ENCODE assay signal across 21 mouse cellular contexts in genomic region chr1:193750929-193751328, GRCm38 (mm10).
DNase-seq lines count a peak whose midpoint lies in the region; ATAC-seq and TF ChIP-seq lines count a peak whose summit lies in the region.
"Had no signal": no experiment of that assay in that cellular context is flagged by ENCODE, and none has a peak within 500 bp of the region (broad histone marks: within the 10 kb centered on the region; RNA-seq: fewer than 3 reads in every experiment).

No protein-coding gene starts in this region.

- peak; percentile 11; the same call in 1 of the 2 replicates for ATAC-seq in cerebellum, adult (ENCODE audit: insufficient number of reproducible peaks, low FRiP score, low TSS enrichment)
- ATAC-seq in midbrain, postnatal 0 days (ENCODE audit: low FRiP score) = no peak
- no peak for ATAC-seq in midbrain, embryonic 14.5 days (ENCODE audit: low FRiP score, low TSS enrichment)
- no peak for ATAC-seq in kidney, embryonic 14.5 days (ENCODE audit: low FRiP score, low TSS enrichment)
- ATAC-seq: forebrain, embryonic 14.5 days had no signal

- no peak for TF ChIP-seq CTCF in midbrain, postnatal 0 days (IDR thresholded peaks at IDR 0.05)
- TF ChIP-seq CTCF in cerebellum, adult 2 months (IDR thresholded peaks at IDR 0.05; ENCODE audit: borderline replicate concordance, insufficient read depth, low read depth, low read length) = no peak

- H3K4me1 ChIP-seq in midbrain, postnatal 0 days (ENCODE audit: insufficient read depth, low read length) = no peaks in the 10 kb centered on the region; the same call in 1 of the 2 replicates
- 0 out of 2 replicates have a peak, but pooled peaks cover 3% of the 10 kb centered on the region for H3K4me1 ChIP-seq in midbrain, embryonic 14.5 days (ENCODE audit: control insufficient read depth, insufficient read depth, low read length)
- H3K4me1 ChIP-seq in cerebellum, adult 2 months (ENCODE audit: control insufficient read depth, insufficient read depth, low read length) = peaks cover 12% of the 10 kb centered on the region; the same call in 1 of the 2 replicates
- no peaks in the 10 kb centered on the region for H3K4me1 ChIP-seq in kidney, embryonic 14.5 days (ENCODE audit: control insufficient read depth, insufficient read depth, low read length)
- H3K4me1 ChIP-seq: heart, embryonic 12.5 days; limb, embryonic 15.5 days had no signal

- no peaks in the 10 kb centered on the region for H3K27me3 ChIP-seq in midbrain, postnatal 0 days (ENCODE audit: insufficient read depth, low read length)
- no peaks in the 10 kb centered on the region for H3K27me3 ChIP-seq in midbrain, embryonic 14.5 days (ENCODE audit: control insufficient read depth, insufficient read depth, low read length)
- H3K27me3 ChIP-seq in cerebellum, adult 2 months (ENCODE audit: control insufficient read depth, insufficient read depth, low read length) = no peaks in the 10 kb centered on the region
- no peaks in the 10 kb centered on the region for H3K27me3 ChIP-seq in kidney, embryonic 14.5 days (ENCODE audit: control insufficient read depth, insufficient read depth, low read length)
- H3K27me3 ChIP-seq: heart, embryonic 12.5 days; limb, embryonic 15.5 days; neural tube, embryonic 15.5 days had no signal

- no peak overlapping the region for H3K27ac ChIP-seq in midbrain, postnatal 0 days (ENCODE audit: low read depth, low read length)
- H3K27ac ChIP-seq in midbrain, embryonic 14.5 days (replicated peaks; ENCODE audit: low read depth, low read length) = no peak overlapping the region
- H3K27ac ChIP-seq in cerebellum, adult 2 months (ENCODE audit: insufficient read depth, low read length) = no peak overlapping the region
- H3K27ac ChIP-seq in kidney, embryonic 14.5 days (ENCODE audit: low read depth, low read length) = no peak overlapping the region
- H3K27ac ChIP-seq: limb, embryonic 15.5 days; macrophage; neural tube, embryonic 15.5 days; stomach, postnatal 0 days had no signal

- H3K9ac ChIP-seq in midbrain, postnatal 0 days (replicated peaks; ENCODE audit: low read length, poor library complexity, severe bottlenecking) = no peak overlapping the region
- no peak overlapping the region for H3K9ac ChIP-seq in midbrain, embryonic 14.5 days (replicated peaks; ENCODE audit: low read length)
- H3K9ac ChIP-seq in kidney, embryonic 14.5 days (ENCODE audit: low read depth, low read length) = no peak overlapping the region
- H3K9ac ChIP-seq: heart, embryonic 12.5 days; limb, embryonic 15.5 days; neural tube, embryonic 15.5 days had no signal

- no peak for TF ChIP-seq POLR2A in cerebellum, adult 2 months (IDR thresholded peaks at IDR 0.05; ENCODE audit: borderline replicate concordance, insufficient read depth, low read length)

- DNase-seq in cerebellum, adult 8-10 months = no peak
- DNase-seq in midbrain, postnatal 0 days (ENCODE audit: low spot score) = peak; percentile 38
- no peak for DNase-seq in midbrain, embryonic 14.5 days
- DNase-seq in cerebellum, adult 2 months = peak; percentile 23 to 50
- DNase-seq in gonadal fat pad, adult 2 months (ENCODE audit: low read depth) = peak; percentile 17
- no peak for DNase-seq in thymus, postnatal 4 days
- DNase-seq: adrenal gland, postnatal 14 days; kidney, adult 18-20 months; kidney, postnatal 14 days; layer of hippocampus, adult 9-11 months; thymus, postnatal 14 days had no signal

- no peak overlapping the region for H3K4me2 ChIP-seq in midbrain, postnatal 0 days (ENCODE audit: low read depth, low read length, poor library complexity, severe bottlenecking)
- no peak overlapping the region for H3K4me2 ChIP-seq in midbrain, embryonic 14.5 days (ENCODE audit: low read length)
- H3K4me2 ChIP-seq in kidney, embryonic 14.5 days (replicated peaks; ENCODE audit: low read depth, low read length) = no peak overlapping the region
- H3K4me2 ChIP-seq: heart, embryonic 12.5 days; limb, embryonic 15.5 days; midbrain, embryonic 11.5 days; neural tube, embryonic 15.5 days had no signal

- no peaks in the 10 kb centered on the region for H3K36me3 ChIP-seq in midbrain, postnatal 0 days (ENCODE audit: insufficient read depth, low read length)
- H3K36me3 ChIP-seq in midbrain, embryonic 14.5 days (ENCODE audit: control insufficient read depth, insufficient read depth, low read length) = no peaks in the 10 kb centered on the region
- H3K36me3 ChIP-seq in kidney, embryonic 14.5 days (ENCODE audit: control insufficient read depth, insufficient read depth, low read length) = no peaks in the 10 kb centered on the region
- H3K36me3 ChIP-seq: heart, embryonic 12.5 days; limb, embryonic 15.5 days; neural tube, embryonic 15.5 days had no signal

- WGBS in midbrain, postnatal 0 days = 74% methylated on average over 4 of the region's 4 CpGs
- WGBS in midbrain, embryonic 14.5 days = 77% methylated on average over 4 of the region's 4 CpGs
- 22% methylated on average over 4 of the region's 4 CpGs for WGBS in cerebellum, adult 2 months
- 72% methylated on average over 4 of the region's 4 CpGs for WGBS in kidney, embryonic 14.5 days

- no peak overlapping the region for H3K4me3 ChIP-seq in midbrain, postnatal 0 days (ENCODE audit: low read depth, low read length)
- H3K4me3 ChIP-seq in midbrain, embryonic 14.5 days (replicated peaks; ENCODE audit: low read depth, low read length) = no peak overlapping the region
- no peak overlapping the region for H3K4me3 ChIP-seq in cerebellum, adult 2 months (replicated peaks; ENCODE audit: insufficient read depth, low read depth, low read length)
- no peak overlapping the region for H3K4me3 ChIP-seq in kidney, embryonic 14.5 days (ENCODE audit: low read length)
- H3K4me3 ChIP-seq: heart, embryonic 12.5 days; limb, embryonic 15.5 days; myocyte; neural tube, embryonic 15.5 days had no signal

- no peaks in the 10 kb centered on the region for H3K9me3 ChIP-seq in midbrain, postnatal 0 days (ENCODE audit: low read length)
- no peaks in the 10 kb centered on the region for H3K9me3 ChIP-seq in midbrain, embryonic 14.5 days (ENCODE audit: control insufficient read depth, low read length)
- H3K9me3 ChIP-seq in kidney, embryonic 14.5 days (ENCODE audit: control insufficient read depth, low read length) = no peaks in the 10 kb centered on the region
- H3K9me3 ChIP-seq: heart, embryonic 12.5 days; limb, embryonic 15.5 days; neural tube, embryonic 15.5 days had no signal

Comparison
In these comparisons a context has a peak if more than half of its experiments do, and no peak if none do; other contexts are left out.
1. DNase-seq: peak in midbrain, postnatal 0 days (single experiment), cerebellum, adult 2 months (2 of 2) and gonadal fat pad, adult 2 months (single experiment); none in cerebellum, adult 8-10 months (single experiment), midbrain, embryonic 14.5 days (single experiment) and thymus, postnatal 4 days (single experiment).